Mouse (Mus musculus) spleen, adult 2 months (tissue): ENCODE measurements around the gene 6330409D20Rik. TPM values are rescaled to one million over a fixed set of nuclear protein-coding genes. Genes with fewer than 3 reads are reported as not detected.
A peak's percentile ranks its signal among the peaks of the same experiment; 100 is the strongest.

Experiments used
- DNase-seq, 2 experiments: peaks; one replicate each; pipeline versions ENCODE4 v3.0.0 to v3.0.0-alpha.2; 2012 to 2021; ENCODE audit warnings: low spot score in 2 of 2, low read depth in 1 of 2
- H3K27ac ChIP-seq: fragments of 200-500 bp; 2 replicates; pipeline ENCODE4 v1.5.1; 2012; ENCODE audit warnings: low read length, inconsistent platforms; ENCODE audit not compliant: insufficient read depth
- H3K27me3 ChIP-seq: fragments of 200-500 bp; 2 replicates; pipeline ENCODE4 v1.6.1; 2012; ENCODE audit warnings: mild to moderate bottlenecking, moderate library complexity, low read length, inconsistent platforms; ENCODE audit not compliant: control insufficient read depth, insufficient read depth
- H3K36me3 ChIP-seq: fragments of 200-500 bp; 2 replicates; pipeline ENCODE4 v1.6.1; 2012; ENCODE audit warnings: mild to moderate bottlenecking, low read length, inconsistent platforms; ENCODE audit not compliant: control insufficient read depth, insufficient read depth
- H3K4me1 ChIP-seq: fragments of 200-500 bp; 2 replicates; pipeline ENCODE4 v1.6.1; 2011; ENCODE audit warnings: inconsistent platforms; ENCODE audit not compliant: control insufficient read depth, insufficient read depth, insufficient read length
- H3K4me3 ChIP-seq: fragments of 200-500 bp; 2 replicates; pipeline ENCODE4 v1.5.1; 2011; ENCODE audit warnings: mild to moderate bottlenecking, inconsistent platforms; ENCODE audit not compliant: insufficient read depth, insufficient read length; ENCODE audit errors: extremely low read depth
- CTCF ChIP-seq: fragments of 200-500 bp; IDR thresholded peaks from 2 replicates; pipeline ENCODE4 v1.5.1; 2011; ENCODE audit warnings: mild to moderate bottlenecking, inconsistent platforms; ENCODE audit not compliant: insufficient read depth, insufficient read length, insufficient replicate concordance; ENCODE audit errors: extremely low read depth
- POLR2A ChIP-seq: fragments of 200-500 bp; IDR thresholded peaks from 2 replicates; pipeline ENCODE4 v1.6.1; 2011; ENCODE audit warnings: low read depth, low read length, inconsistent platforms
- WGBS: fragments of 180-500 bp; shearing (Covaris S2); methylation state at CpG from one replicate; pipeline ENCODE4 v1.1.7; 2018; 5-methylcytosine and 5-hydroxymethylcytosine counted together
- polyA plus RNA-seq: library from polyadenylated mRNA; depleted of rRNA; stranded (reverse); fragments of >200 nt; gene quantifications from 2 replicates; pipeline ENCODE4 v1.2.3, GENCODE M21; 2012

Gene 6330409D20Rik
- polyA plus RNA-seq, 1 experiment = 0.28 TPM

- Histone ChIP-seq H3K4me1 (peaks cover 3% of the 10 kb centered on the region; the same call in 1 of the 2 replicates), H3K4me3 (no peak overlapping the region), H3K27ac (0 out of 2 replicates have a peak overlapping the region, but pooled peaks have one; percentile 39), H3K36me3 (peaks cover 26% of the 10 kb centered on the region), H3K27me3 (no peaks in the 10 kb centered on the region)
- WGBS = 69% methylated on average over 4 of the region's 4 CpGs
- TF ChIP-seq CTCF (no peak), POLR2A (no peak)
- no peak for DNase-seq
Observed at GRCm38 (mm10) chr2:32734933-32735332, 5.9 kb downstream of the 6330409D20Rik start.

GRCm38 (mm10) chr2:32734480-32734879 lies 6.3 kb downstream of the 6330409D20Rik start:
- H3K27me3 ChIP-seq = no peaks in the 10 kb centered on the region
- H3K36me3 ChIP-seq = peaks cover 25% of the 10 kb centered on the region
- 0 out of 2 replicates have a peak overlapping the region, but pooled peaks have one; percentile 39 for H3K27ac ChIP-seq
- no peak overlapping the region for H3K4me3 ChIP-seq
- no peak for TF ChIP-seq CTCF
- TF ChIP-seq POLR2A = no peak
- H3K4me1 ChIP-seq = peaks cover 3% of the 10 kb centered on the region; the same call in 1 of the 2 replicates
- DNase-seq = no peak
- WGBS = 84% methylated on average over 4 of the region's 4 CpGs

GRCm38 (mm10) chr2:32732695-32733094 lies 8.1 kb downstream of the 6330409D20Rik start:
- H3K27ac ChIP-seq = no peak overlapping the region
- WGBS = 82% methylated on average over 6 of the region's 6 CpGs

GRCm38 (mm10) chr2:32731911-32732310 lies 8.9 kb downstream of the 6330409D20Rik start:
- 85% methylated on average over 4 of the region's 4 CpGs for WGBS
- no peak overlapping the region for H3K4me3 ChIP-seq
- peaks cover 15% of the 10 kb centered on the region; the same call in 1 of the 2 replicates for H3K4me1 ChIP-seq
- peak overlapping the region; percentile 28 for H3K27ac ChIP-seq
- H3K36me3 ChIP-seq = peaks cover 17% of the 10 kb centered on the region
- DNase-seq = no peak
- TF ChIP-seq POLR2A (no peak), CTCF (no peak)
- H3K27me3 ChIP-seq = no peaks in the 10 kb centered on the region

More at GRCm38 (mm10) chr2:32732695-32733094, 8.1 kb downstream of the 6330409D20Rik start:
- Histone ChIP-seq H3K4me3 (no peak overlapping the region), H3K27me3 (no peaks in the 10 kb centered on the region), H3K36me3 (peaks cover 22% of the 10 kb centered on the region), H3K4me1 (peaks cover 12% of the 10 kb centered on the region; the same call in 1 of the 2 replicates)
- DNase-seq = no peak
- no peak for TF ChIP-seq POLR2A

GRCm38 (mm10) chr2:32730854-32731253 lies 10.0 kb downstream of the 6330409D20Rik start:
- Histone ChIP-seq H3K4me3 (no peak overlapping the region), H3K27me3 (no peaks in the 10 kb centered on the region), H3K4me1 (peaks cover 15% of the 10 kb centered on the region; the same call in 1 of the 2 replicates), H3K27ac (peak overlapping the region; percentile 11; the same call in 1 of the 2 replicates), H3K36me3 (peaks cover 21% of the 10 kb centered on the region)
- WGBS = 89% methylated on average over 11 of the region's 11 CpGs
- TF ChIP-seq CTCF = no peak
- no peak for TF ChIP-seq POLR2A
- no peak for DNase-seq

- DNase-seq = no peak
- Histone ChIP-seq H3K4me1 (peaks cover 19% of the 10 kb centered on the region; the same call in 1 of the 2 replicates), H3K27me3 (no peaks in the 10 kb centered on the region), H3K4me3 (no peak overlapping the region), H3K27ac (no peak overlapping the region; the same call in 1 of the 2 replicates), H3K36me3 (peaks cover 27% of the 10 kb centered on the region)
- TF ChIP-seq POLR2A (no peak), CTCF (no peak)
- 90% methylated on average over 4 of the region's 4 CpGs for WGBS
Observed at GRCm38 (mm10) chr2:32729547-32729946, 11.3 kb downstream of the 6330409D20Rik start.

GRCm38 (mm10) chr2:32728463-32728862 lies 12.4 kb downstream of the 6330409D20Rik start:
- DNase-seq = no peak
- H3K36me3 ChIP-seq = peaks cover 26% of the 10 kb centered on the region
- WGBS = 39% methylated on average over 7 of the region's 7 CpGs
- H3K27ac ChIP-seq = peak overlapping the region; percentile 49
- no peak for TF ChIP-seq CTCF
- no peak for TF ChIP-seq POLR2A
- H3K4me3 ChIP-seq = peak overlapping the region; percentile 34; the same call in 1 of the 2 replicates
- peaks cover 21% of the 10 kb centered on the region; the same call in 1 of the 2 replicates for H3K4me1 ChIP-seq
- no peaks in the 10 kb centered on the region for H3K27me3 ChIP-seq
